In genomic region chr9:124267929-124268328, GRCm38 (mm10) we compare ENCODE assay signal across 9 mouse cellular contexts. TPM values are rescaled to one million over a fixed set of nuclear protein-coding genes. Genes with fewer than 3 reads are reported as not detected.
DNase-seq lines count a peak whose midpoint lies in the region; ATAC-seq lines count a peak whose summit lies in the region.
"Had no signal": no experiment of that assay in that cellular context is flagged by ENCODE, and none has a peak within 500 bp of the region (broad histone marks: within the 10 kb centered on the region; RNA-seq: fewer than 3 reads in every experiment).

No protein-coding gene starts in this region.

- H3K27me3 ChIP-seq in hindbrain, embryonic 15.5 days, result no peaks in the 10 kb centered on the region

- no peak overlapping the region for H3K4me2 ChIP-seq in hindbrain, embryonic 15.5 days

- WGBS in hindbrain, embryonic 15.5 days, result 7% methylated on average over 2 of the region's 2 CpGs

- H3K36me3 ChIP-seq in hindbrain, embryonic 15.5 days, result peaks cover 35% of the 10 kb centered on the region

- H3K9ac ChIP-seq in hindbrain, embryonic 15.5 days, result no peak overlapping the region

- ATAC-seq in hindbrain, embryonic 15.5 days (ENCODE audit: low FRiP score, low read depth), result peak; percentile 97

- peaks cover 34% of the 10 kb centered on the region for H3K9me3 ChIP-seq in hindbrain, embryonic 15.5 days

- H3K4me3 ChIP-seq in hindbrain, embryonic 15.5 days, result no peak overlapping the region

- DNase-seq in kidney, adult 9 months, result peak; percentile 20
- no peak for DNase-seq in kidney, adult 18-20 months
- peak; percentile 83 for DNase-seq in embryo, embryonic 11 days
- peak; percentile 49 for DNase-seq in neural tube, embryonic 10.5 days (ENCODE audit: extremely low spot score, low spot score)
- DNase-seq in adipocyte (ENCODE audit: low spot score), result no peak
- DNase-seq in cerebellum, postnatal 36 days, result no peak
- no peak for DNase-seq in frontal cortex, postnatal 25 days (ENCODE audit: low spot score in 2 of 2)
- DNase-seq: cerebellum, adult 9-10 months had no signal

- H3K27ac ChIP-seq in hindbrain, embryonic 15.5 days (replicated peaks), result no peak overlapping the region

- peaks cover 7% of the 10 kb centered on the region; the same call in 1 of the 2 replicates for H3K4me1 ChIP-seq in hindbrain, embryonic 15.5 days (replicated peaks)

RNA-seq across cellular contexts. Expression of gene 2010315B03Rik, which starts 44.6 kb away (rescaled TPM):
- polyA plus RNA-seq in hindbrain, embryonic 15.5 days (2015; fragmentation: Nextera tagmentation; extraction: Ambion mirVana), result 12.0 and 14.3 TPM in 2 replicates

Comparison
In these comparisons a context has a peak if more than half of its experiments do, and no peak if none do; other contexts are left out.
1. DNase-seq: peak in kidney, adult 9 months (single experiment), embryo, embryonic 11 days (single experiment) and neural tube, embryonic 10.5 days (single experiment); none in kidney, adult 18-20 months (single experiment), adipocyte (single experiment), cerebellum, postnatal 36 days (0 of 2) and frontal cortex, postnatal 25 days (0 of 2).